Mouse (Mus musculus): Measurements from ENCODE around the gene Ddx60.

DNA sequence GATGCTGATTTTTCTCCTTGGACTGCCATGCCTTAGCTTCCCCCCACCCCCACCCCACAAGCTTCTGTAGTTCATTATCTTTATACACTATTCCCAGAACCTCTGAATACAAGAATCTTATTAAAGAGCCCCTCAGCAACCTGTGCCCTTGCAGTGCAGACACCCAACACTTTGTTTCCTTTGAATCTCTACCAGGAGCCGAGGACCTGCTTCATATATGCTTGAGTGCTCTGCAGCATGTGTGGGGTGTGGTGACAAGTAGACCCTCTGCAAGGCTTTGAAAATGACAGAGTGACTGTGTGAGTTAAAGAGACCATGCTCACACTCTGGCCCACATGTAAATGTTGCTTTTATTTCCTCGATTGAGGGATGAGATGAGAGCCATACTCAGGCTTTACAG is 9.7 kb downstream of the Ddx60 start:
- TF ChIP-seq CTCF (IDR thresholded peaks at IDR 0.05; ENCODE audit: low read depth, low read length) (no peak), EP300 (IDR thresholded peaks at IDR 0.05; ENCODE audit: insufficient read depth, low read depth, low read length) (no peak)

Data from ES-Bruce4 (cell line).